In the genomic region with DNA sequence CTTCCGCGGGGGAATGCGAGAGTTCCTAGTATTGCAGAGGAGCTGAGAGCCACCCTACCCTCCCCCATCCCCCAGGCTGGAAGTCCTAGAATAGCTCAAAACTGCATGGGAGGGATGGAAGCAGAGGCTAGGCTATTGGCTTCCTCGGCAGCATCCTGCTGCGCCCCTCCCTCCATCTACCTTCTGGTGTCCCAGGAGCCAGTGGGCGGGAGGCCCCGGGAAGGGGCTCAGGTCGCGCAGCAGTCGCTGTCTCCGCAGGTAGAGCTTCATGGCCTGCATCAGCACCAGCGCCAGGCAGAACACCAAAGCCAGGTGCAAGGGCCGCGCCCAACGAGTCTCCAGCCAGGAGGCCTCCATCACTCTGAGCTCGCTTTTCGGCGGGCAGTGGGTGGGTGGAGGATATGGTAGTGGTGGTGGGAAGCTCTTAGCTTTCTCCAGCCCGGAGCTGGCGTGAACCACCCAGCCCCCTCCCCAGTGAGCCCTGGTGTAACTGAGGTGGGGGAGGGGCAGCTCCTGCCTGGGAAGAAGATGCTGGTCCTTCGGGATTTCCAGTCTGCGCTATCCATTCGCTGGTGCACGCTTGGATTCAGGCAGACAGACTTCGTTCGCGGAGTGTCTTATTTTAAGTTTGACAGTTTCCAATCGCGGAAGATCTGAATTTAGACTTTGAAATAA, we compare ENCODE assay signal across 8 mouse cellular contexts. TPM values are rescaled to one million over a fixed set of nuclear protein-coding genes. Genes with fewer than 3 reads are reported as not detected.
DNase-seq lines count a peak whose midpoint lies in the region; ATAC-seq and TF ChIP-seq lines count a peak whose summit lies in the region.

A gene (minus strand): TSS at position 661 of the 675 bp plus-strand sequence.

- no peak for TF ChIP-seq CTCF in kidney, postnatal 0 days (IDR thresholded peaks at IDR 0.05; ENCODE audit: low read depth)

- H3K9ac ChIP-seq in kidney, postnatal 0 days (ENCODE audit: low read depth, low read length), result no peak within 1 kb of the TSS
- H3K9ac ChIP-seq in hindbrain, embryonic 13.5 days, result peak within 1 kb of the TSS; percentile 77

- H3K4me2 ChIP-seq in kidney, postnatal 0 days (ENCODE audit: low read length), result 0 out of 2 replicates have a peak within 1 kb of the TSS, but pooled peaks have one; percentile 15
- peak within 1 kb of the TSS; percentile 79 for H3K4me2 ChIP-seq in hindbrain, embryonic 13.5 days

- WGBS in kidney, postnatal 0 days, result 2% methylated on average over 29 of the region's 29 CpGs
- 1% methylated on average over 29 of the region's 29 CpGs for WGBS in hindbrain, embryonic 13.5 days
- WGBS in limb, embryonic 10.5 days, result 2% methylated on average over 29 of the region's 29 CpGs

- H3K36me3 ChIP-seq in kidney, postnatal 0 days (ENCODE audit: insufficient read depth, low read length), result no peaks in the 10 kb centered on the region
- H3K36me3 ChIP-seq in hindbrain, embryonic 13.5 days, result no peaks in the 10 kb centered on the region
- no peaks in the 10 kb centered on the region for H3K36me3 ChIP-seq in limb, embryonic 10.5 days

- H3K27ac ChIP-seq in kidney, postnatal 0 days, result no peak within 1 kb of the TSS
- H3K27ac ChIP-seq in hindbrain, embryonic 13.5 days, result peak within 1 kb of the TSS; percentile 78
- H3K27ac ChIP-seq in limb, embryonic 10.5 days, result no peak within 1 kb of the TSS

- H3K9me3 ChIP-seq in kidney, postnatal 0 days (replicated peaks; ENCODE audit: low read length), result no peaks in the 10 kb centered on the region
- no peaks in the 10 kb centered on the region for H3K9me3 ChIP-seq in hindbrain, embryonic 13.5 days
- H3K9me3 ChIP-seq in limb, embryonic 10.5 days (replicated peaks), result no peaks in the 10 kb centered on the region

- peaks cover 5% of the 10 kb centered on the region for H3K27me3 ChIP-seq in kidney, postnatal 0 days (ENCODE audit: insufficient read depth, low read length)
- peaks cover 24% of the 10 kb centered on the region for H3K27me3 ChIP-seq in hindbrain, embryonic 13.5 days
- H3K27me3 ChIP-seq in limb, embryonic 10.5 days (ENCODE audit: low read depth, poor library complexity, severe bottlenecking), result peaks cover 34% of the 10 kb centered on the region

- no peak for DNase-seq in kidney, postnatal 0 days (ENCODE audit: low spot score)
- DNase-seq in kidney, adult 18-20 months, result no peak
- DNase-seq in embryo, embryonic 10.5 days (ENCODE audit: low spot score), result peak; percentile 33
- DNase-seq in limb, embryonic 10.5 days (ENCODE audit: low spot score), result peak; percentile 45
- DNase-seq in right cerebral cortex, postnatal 10 days (ENCODE audit: low spot score in 2 of 2), result peak; percentile 90 to 92
- DNase-seq in ovary, adult 18-20 months (ENCODE audit: low spot score), result no peak
- DNase-seq in spleen, postnatal 4 days (ENCODE audit: low spot score in 2 of 2), result no peak

- ATAC-seq in kidney, postnatal 0 days (replicated peaks; ENCODE audit: low FRiP score, low read depth), result no peak
- ATAC-seq in hindbrain, embryonic 13.5 days (ENCODE audit: low FRiP score), result peak; percentile 93

- no peak within 1 kb of the TSS for H3K4me3 ChIP-seq in kidney, postnatal 0 days (replicated peaks; ENCODE audit: low read depth, low read length)
- peak within 1 kb of the TSS; percentile 57 for H3K4me3 ChIP-seq in hindbrain, embryonic 13.5 days
- peak within 1 kb of the TSS; percentile 41 for H3K4me3 ChIP-seq in limb, embryonic 10.5 days

- H3K4me1 ChIP-seq in kidney, postnatal 0 days (replicated peaks; ENCODE audit: insufficient read depth, low read length), result no peaks in the 10 kb centered on the region
- peaks cover 18% of the 10 kb centered on the region for H3K4me1 ChIP-seq in hindbrain, embryonic 13.5 days (replicated peaks)
- peaks cover 7% of the 10 kb centered on the region for H3K4me1 ChIP-seq in limb, embryonic 10.5 days

RNA-seq across cellular contexts. Expression of the gene that starts here (rescaled TPM):
- 0.20 and 0.21 TPM in 2 replicates for polyA plus RNA-seq in kidney, postnatal 0 days (2015; fragmentation: Nextera tagmentation; extraction: Ambion mirVana)
- 5.9 and 6.7 TPM in 2 replicates for polyA plus RNA-seq in hindbrain, embryonic 13.5 days (2015; fragmentation: Nextera tagmentation; extraction: Ambion mirVana)
- 0.04 and 0.06 TPM in 2 replicates for polyA plus RNA-seq in limb, embryonic 10.5 days (2016; fragmentation: Nextera tagmentation; extraction: Ambion mirVana)

Comparison
In these comparisons a context has a peak if more than half of its experiments do, and no peak if none do; other contexts are left out.
1. Peak in DNase-seq and H3K4me3 ChIP-seq in limb, embryonic 10.5 days; RNA of the gene not detected or under 1 TPM.
2. DNase-seq: peak in embryo, embryonic 10.5 days (single experiment) and right cerebral cortex, postnatal 10 days (2 of 2); none in kidney, postnatal 0 days (single experiment), kidney, adult 18-20 months (single experiment), ovary, adult 18-20 months (single experiment) and spleen, postnatal 4 days (0 of 2).